Mouse (Mus musculus) midbrain, embryonic 16.5 days (tissue): ENCODE data around the gene Tmtc2. TPM values are rescaled to one million over a fixed set of nuclear protein-coding genes. Genes with fewer than 3 reads are reported as not detected.

Experiments
- ATAC-seq: fragments of 200-750 bp; cut with Nextera tagmentation; 2 replicates; pipeline ENCODE4 v1.8.0; 2017; ENCODE audit warnings: moderate TSS enrichment
- H3K27ac ChIP-seq: fragments of 300-500 bp; sonication (generic); 2 replicates; pipeline ENCODE4 v1.5.1; 2014; ENCODE audit warnings: mild to moderate bottlenecking, low read length, mixed read lengths
- H3K27me3 ChIP-seq: fragments of 300-500 bp; sonication (generic); 2 replicates; pipeline ENCODE4 v1.6.1; 2014; ENCODE audit warnings: low read depth, low read length, mixed read lengths; ENCODE audit not compliant: control insufficient read depth, insufficient read depth
- H3K36me3 ChIP-seq: fragments of 300-500 bp; sonication (generic); 2 replicates; pipeline ENCODE4 v1.6.1; 2014; ENCODE audit warnings: mild to moderate bottlenecking, low read length, moderate library complexity, mixed read lengths; ENCODE audit not compliant: control insufficient read depth, insufficient read depth
- H3K4me1 ChIP-seq: fragments of 300-500 bp; sonication (generic); 2 replicates; pipeline ENCODE4 v1.6.1; 2014; ENCODE audit warnings: mild to moderate bottlenecking, low read length, mixed read lengths; ENCODE audit not compliant: control insufficient read depth, insufficient read depth
- H3K4me2 ChIP-seq: fragments of 300-500 bp; sonication (generic); 2 replicates; pipeline ENCODE4 v1.6.1; 2014; ENCODE audit warnings: mild to moderate bottlenecking, low read length, mixed read lengths
- H3K4me3 ChIP-seq: fragments of 300-500 bp; sonication (generic); 2 replicates; pipeline ENCODE4 v1.5.1; 2014; ENCODE audit warnings: low read depth, mild to moderate bottlenecking, low read length, moderate library complexity, mixed read lengths
- H3K9ac ChIP-seq: fragments of 300-500 bp; sonication (generic); 2 replicates; pipeline ENCODE4 v1.6.1; 2014; ENCODE audit warnings: low read depth, low read length, mixed read lengths
- H3K9me3 ChIP-seq: fragments of 300-500 bp; sonication (generic); replicated peaks from 2 replicates; pipeline ENCODE4 v1.6.1; 2014; ENCODE audit warnings: mild to moderate bottlenecking, low read length, mixed read lengths; ENCODE audit not compliant: control insufficient read depth, poor library complexity, severe bottlenecking
- WGBS: fragments of 180-500 bp; shearing (Covaris S2); extraction: QIAGEN DNeasy Blood & Tissue Kit; methylation state at CpG from one replicate; pipeline ENCODE4 v1.1.7; 2014; 5-methylcytosine and 5-hydroxymethylcytosine counted together
- polyA plus RNA-seq: library from polyadenylated mRNA; unstranded; fragments of >200 nt; fragmentation: Nextera tagmentation; extraction: Ambion mirVana; gene quantifications from 2 replicates; pipeline ENCODE4 v1.2.1, GENCODE M21; 2015

The Tmtc2 gene
- polyA plus RNA-seq, 1 experiment from 2014 or later, result 6.4 TPM

- Histone ChIP-seq H3K9me3 (no peaks in the 10 kb centered on the region), H3K4me3 (no peak overlapping the region), H3K9ac (no peak overlapping the region), H3K4me1 (0 out of 2 replicates have a peak, but pooled peaks cover 2% of the 10 kb centered on the region), H3K27me3 (no peaks in the 10 kb centered on the region), H3K36me3 (no peaks in the 10 kb centered on the region), H3K4me2 (no peak overlapping the region), H3K27ac (no peak overlapping the region)
- no peak for ATAC-seq
- WGBS, result 91% methylated on average over 6 of the region's 6 CpGs
These were observed 79.0 kb downstream of the Tmtc2 start for GRCm38 (mm10) chr10:105495248-105495647.

- no peak overlapping the region for H3K4me3 ChIP-seq
These were observed 81.8 kb downstream of the Tmtc2 start for GRCm38 (mm10) chr10:105492485-105492884.

GRCm38 (mm10) chr10:105490748-105491147, 83.5 kb downstream of the Tmtc2 start:
- Histone ChIP-seq H3K9ac (no peak overlapping the region), H3K4me3 (no peak overlapping the region), H3K36me3 (no peaks in the 10 kb centered on the region), H3K4me2 (no peak overlapping the region), H3K27me3 (no peaks in the 10 kb centered on the region), H3K9me3 (no peaks in the 10 kb centered on the region), H3K27ac (no peak overlapping the region), H3K4me1 (0 out of 2 replicates have a peak, but pooled peaks cover 2% of the 10 kb centered on the region)
- no peak for ATAC-seq
- WGBS, result 84% methylated on average over 4 of the region's 4 CpGs

More at GRCm38 (mm10) chr10:105492485-105492884, 81.8 kb downstream of the Tmtc2 start:
- no peak for ATAC-seq
- Histone ChIP-seq H3K4me2 (no peak overlapping the region), H3K9ac (no peak overlapping the region), H3K27ac (no peak overlapping the region), H3K9me3 (no peaks in the 10 kb centered on the region), H3K27me3 (no peaks in the 10 kb centered on the region), H3K4me1 (0 out of 2 replicates have a peak, but pooled peaks cover 2% of the 10 kb centered on the region), H3K36me3 (no peaks in the 10 kb centered on the region)
- WGBS, result 66% methylated on average over 4 of the region's 4 CpGs

GRCm38 (mm10) chr10:105489970-105490735, 84.1 kb downstream of the Tmtc2 start:
- H3K27me3 ChIP-seq, result no peaks in the 10 kb centered on the region
- H3K9ac ChIP-seq, result no peak overlapping the region
- no peak for ATAC-seq
- 0 out of 2 replicates have a peak, but pooled peaks cover 2% of the 10 kb centered on the region for H3K4me1 ChIP-seq
- peak overlapping the region; percentile 24; the same call in 1 of the 2 replicates for H3K4me2 ChIP-seq
- H3K36me3 ChIP-seq, result no peaks in the 10 kb centered on the region
- no peak overlapping the region for H3K27ac ChIP-seq
- no peaks in the 10 kb centered on the region for H3K9me3 ChIP-seq
- WGBS, result 40% methylated on average over 14 of the region's 14 CpGs
- H3K4me3 ChIP-seq, result no peak overlapping the region

- no peak overlapping the region for H3K4me3 ChIP-seq
- no peak for ATAC-seq
- no peaks in the 10 kb centered on the region for H3K36me3 ChIP-seq
- no peaks in the 10 kb centered on the region for H3K9me3 ChIP-seq
- H3K9ac ChIP-seq, result no peak overlapping the region
- no peak overlapping the region for H3K4me2 ChIP-seq
- no peak overlapping the region for H3K27ac ChIP-seq
- no peaks in the 10 kb centered on the region for H3K27me3 ChIP-seq
- WGBS, result 16% methylated on average over 4 of the region's 4 CpGs
- H3K4me1 ChIP-seq, result 0 out of 2 replicates have a peak, but pooled peaks cover 2% of the 10 kb centered on the region
These were observed 87.3 kb downstream of the Tmtc2 start for GRCm38 (mm10) chr10:105486977-105487376.

- Histone ChIP-seq H3K4me1 (no peaks in the 10 kb centered on the region; the same call in 1 of the 2 replicates), H3K4me3 (no peak overlapping the region), H3K4me2 (no peak overlapping the region), H3K9ac (no peak overlapping the region), H3K9me3 (no peaks in the 10 kb centered on the region), H3K27me3 (no peaks in the 10 kb centered on the region), H3K27ac (no peak overlapping the region), H3K36me3 (no peaks in the 10 kb centered on the region)
- no peak for ATAC-seq
- WGBS, result 14% methylated on average over 2 of the region's 2 CpGs
These were observed 89.7 kb downstream of the Tmtc2 start for GRCm38 (mm10) chr10:105484355-105485094.

- H3K27ac ChIP-seq, result no peak overlapping the region
- no peaks in the 10 kb centered on the region for H3K9me3 ChIP-seq
- H3K4me3 ChIP-seq, result no peak overlapping the region
- H3K9ac ChIP-seq, result no peak overlapping the region
- H3K4me1 ChIP-seq, result no peaks in the 10 kb centered on the region; the same call in 1 of the 2 replicates
- WGBS, result 42% methylated on average over 11 of the region's 11 CpGs
- H3K4me2 ChIP-seq, result peak overlapping the region; percentile 0; the same call in 1 of the 2 replicates
- H3K36me3 ChIP-seq, result no peaks in the 10 kb centered on the region
- no peaks in the 10 kb centered on the region for H3K27me3 ChIP-seq
- ATAC-seq, result no peak
These were observed 94.5 kb downstream of the Tmtc2 start for GRCm38 (mm10) chr10:105479771-105480170.

GRCm38 (mm10) chr10:105477623-105478238, 96.5 kb downstream of the Tmtc2 start:
- Histone ChIP-seq H3K9me3 (no peaks in the 10 kb centered on the region), H3K4me3 (no peak overlapping the region), H3K4me2 (no peak overlapping the region), H3K9ac (no peak overlapping the region), H3K27me3 (no peaks in the 10 kb centered on the region), H3K36me3 (no peaks in the 10 kb centered on the region), H3K27ac (no peak overlapping the region), H3K4me1 (no peaks in the 10 kb centered on the region; the same call in 1 of the 2 replicates)
- 86% methylated on average over 18 of the region's 18 CpGs for WGBS
- no peak for ATAC-seq
